Mouse (Mus musculus) thymus, adult 18-20 months (tissue): Measurements from ENCODE around the gene Rps6kb2.

Experiments
- DNase-seq, 2 experiments: peaks; one replicate each; pipeline ENCODE4 v3.0.0; 2022; ENCODE audit warnings: mixed read lengths in 2 of 2

The Rps6kb2 gene

GRCm38 (mm10) chr19:4162646-4163542 is at the start of gene Rps6kb2:
Rps6kb2 (minus strand) TSS chr19:4163354.
- DNase-seq: peak; percentile 88 to 91

GRCm38 (mm10) chr19:4211891-4212588 is 48.9 kb upstream of the Rps6kb2 start:
- no peak for DNase-seq

GRCm38 (mm10) chr19:4208563-4208962 is 45.4 kb upstream of the Rps6kb2 start:
- no peak for DNase-seq

- DNase-seq: no peak
Observed at GRCm38 (mm10) chr19:4206971-4207370, 43.8 kb upstream of the Rps6kb2 start.

- no peak for DNase-seq
Observed at GRCm38 (mm10) chr19:4204889-4205288, 41.7 kb upstream of the Rps6kb2 start.

- no peak for DNase-seq
Observed at GRCm38 (mm10) chr19:4203604-4204326, 40.6 kb upstream of the Rps6kb2 start.

- DNase-seq: no peak
Observed at GRCm38 (mm10) chr19:4203148-4203547, 40.0 kb upstream of the Rps6kb2 start.

GRCm38 (mm10) chr19:4202149-4202548 is 39.0 kb upstream of the Rps6kb2 start:
- no peak for DNase-seq

- peak; percentile 94 to 97 for DNase-seq
Observed at GRCm38 (mm10) chr19:4201291-4201909, 38.2 kb upstream of the Rps6kb2 start, which contains the start of gene Rad9a. Rad9a (minus strand) TSS chr19:4201662.

GRCm38 (mm10) chr19:4197180-4197579 is 34.0 kb upstream of the Rps6kb2 start:
- DNase-seq: no peak

GRCm38 (mm10) chr19:4196548-4196947 is 33.4 kb upstream of the Rps6kb2 start:
- no peak for DNase-seq

- DNase-seq: no peak
Observed at GRCm38 (mm10) chr19:4196048-4196447, 32.9 kb upstream of the Rps6kb2 start.

GRCm38 (mm10) chr19:4194776-4195650 is 31.9 kb upstream of the Rps6kb2 start:
- no peak for DNase-seq

- no peak for DNase-seq
Observed at GRCm38 (mm10) chr19:4194021-4194724, 31.0 kb upstream of the Rps6kb2 start.

- no peak for DNase-seq
Observed at GRCm38 (mm10) chr19:4193129-4193528, 30.0 kb upstream of the Rps6kb2 start.

GRCm38 (mm10) chr19:4192251-4192985 is 29.3 kb upstream of the Rps6kb2 start:
- no peak for DNase-seq

GRCm38 (mm10) chr19:4191528-4192250 is 28.5 kb upstream of the Rps6kb2 start, which contains the start of gene Ppp1ca:
Ppp1ca (plus strand) TSS chr19:4192065.
- DNase-seq: peak; percentile 90 to 91

GRCm38 (mm10) chr19:4190831-4191334 is 27.7 kb upstream of the Rps6kb2 start, which contains the start of gene Tbc1d10c:
Tbc1d10c (minus strand) TSS chr19:4191284.
- peak; percentile 90 to 95 for DNase-seq

- no peak for DNase-seq
Observed at GRCm38 (mm10) chr19:4189051-4189620, 26.0 kb upstream of the Rps6kb2 start.
